Mouse (Mus musculus) intestine, postnatal 0 days (tissue): ENCODE data around the gene Olfr547. TPM values are rescaled to one million over a fixed set of nuclear protein-coding genes. Genes with fewer than 3 reads are reported as not detected.

Experiments
- ATAC-seq: fragments of 200-750 bp; cut with Nextera tagmentation; 2 replicates; pipeline ENCODE4 v1.8.0; 2017; ENCODE audit warnings: mild to moderate bottlenecking, moderate TSS enrichment, moderate library complexity
- H3K27ac ChIP-seq: fragments of 300-500 bp; sonication (generic); 2 replicates; pipeline ENCODE4 v1.5.1; 2014; ENCODE audit warnings: mild to moderate bottlenecking, low read depth, low read length, moderate library complexity
- H3K27me3 ChIP-seq: fragments of 300-500 bp; sonication (generic); replicated peaks from 2 replicates; pipeline ENCODE4 v1.6.1; 2014; ENCODE audit warnings: low read length, mixed read lengths; ENCODE audit not compliant: control insufficient read depth, insufficient read depth
- H3K36me3 ChIP-seq: fragments of 300-500 bp; sonication (generic); 2 replicates; pipeline ENCODE4 v1.6.1; 2014; ENCODE audit warnings: mild to moderate bottlenecking, moderate library complexity; ENCODE audit not compliant: control insufficient read depth, insufficient read depth
- H3K4me1 ChIP-seq: fragments of 300-500 bp; sonication (generic); replicated peaks from 2 replicates; pipeline ENCODE4 v1.6.1; 2014; ENCODE audit warnings: antibody characterized with exemption, low read length, mixed read lengths; ENCODE audit not compliant: control insufficient read depth, insufficient read depth
- H3K4me2 ChIP-seq: fragments of 300-500 bp; sonication (generic); replicated peaks from 2 replicates; pipeline ENCODE4 v1.6.1; 2014; ENCODE audit warnings: low read depth, mild to moderate bottlenecking, moderate library complexity
- H3K4me3 ChIP-seq: fragments of 300-500 bp; sonication (generic); 2 replicates; pipeline ENCODE4 v1.5.1; 2014; ENCODE audit warnings: low read depth, low read length
- H3K9ac ChIP-seq: fragments of 300-500 bp; sonication (generic); 2 replicates; pipeline ENCODE4 v1.6.1; 2014; ENCODE audit warnings: mild to moderate bottlenecking, low read depth, low read length
- H3K9me3 ChIP-seq: fragments of 300-500 bp; sonication (generic); 2 replicates; pipeline ENCODE4 v1.6.1; 2016; ENCODE audit warnings: mixed run types; ENCODE audit not compliant: control insufficient read depth
- CTCF ChIP-seq: sonication (generic); IDR thresholded peaks from 2 replicates; pipeline ENCODE4 v1.5.1; 2016; ENCODE audit warnings: low read depth, mild to moderate bottlenecking, control low read depth, antibody characterized with exemption, moderate library complexity
- WGBS: fragments of 180-500 bp; shearing (Covaris S2); extraction: QIAGEN DNeasy Blood & Tissue Kit; methylation state at CpG from one replicate; pipeline ENCODE4 v1.1.7; 2014; 5-methylcytosine and 5-hydroxymethylcytosine counted together
- polyA plus RNA-seq: library from polyadenylated mRNA; unstranded; fragments of >200 nt; fragmentation: Nextera tagmentation; extraction: Ambion mirVana; gene quantifications from 2 replicates; pipeline ENCODE4 v1.2.1, GENCODE M21; 2015

Olfr547 gene
- polyA plus RNA-seq, 1 experiment from 2014 or later = not detected

GRCm38 (mm10) chr7:102506848-102507247, 27.7 kb upstream of the Olfr547 start:
- no peaks in the 10 kb centered on the region for H3K4me1 ChIP-seq
- no peak overlapping the region for H3K4me2 ChIP-seq
- no peaks in the 10 kb centered on the region for H3K9me3 ChIP-seq
- no peak overlapping the region for H3K27ac ChIP-seq
- H3K36me3 ChIP-seq = no peaks in the 10 kb centered on the region
- peak; percentile 91 for TF ChIP-seq CTCF
- H3K9ac ChIP-seq = no peak overlapping the region
- H3K27me3 ChIP-seq = no peaks in the 10 kb centered on the region; the same call in 1 of the 2 replicates
- H3K4me3 ChIP-seq = no peak overlapping the region
- 46% methylated on average over 3 of the region's 3 CpGs for WGBS
- ATAC-seq = no peak

- ATAC-seq = no peak
- Histone ChIP-seq H3K4me3 (no peak overlapping the region), H3K36me3 (no peaks in the 10 kb centered on the region), H3K4me1 (no peaks in the 10 kb centered on the region), H3K9me3 (no peaks in the 10 kb centered on the region), H3K4me2 (no peak overlapping the region), H3K9ac (no peak overlapping the region), H3K27ac (no peak overlapping the region), H3K27me3 (no peaks in the 10 kb centered on the region; the same call in 1 of the 2 replicates)
- no peak for TF ChIP-seq CTCF
- WGBS = 86% methylated on average over 9 of the region's 9 CpGs
Measured at GRCm38 (mm10) chr7:102508066-102508465, 26.5 kb upstream of the Olfr547 start.

DNA sequence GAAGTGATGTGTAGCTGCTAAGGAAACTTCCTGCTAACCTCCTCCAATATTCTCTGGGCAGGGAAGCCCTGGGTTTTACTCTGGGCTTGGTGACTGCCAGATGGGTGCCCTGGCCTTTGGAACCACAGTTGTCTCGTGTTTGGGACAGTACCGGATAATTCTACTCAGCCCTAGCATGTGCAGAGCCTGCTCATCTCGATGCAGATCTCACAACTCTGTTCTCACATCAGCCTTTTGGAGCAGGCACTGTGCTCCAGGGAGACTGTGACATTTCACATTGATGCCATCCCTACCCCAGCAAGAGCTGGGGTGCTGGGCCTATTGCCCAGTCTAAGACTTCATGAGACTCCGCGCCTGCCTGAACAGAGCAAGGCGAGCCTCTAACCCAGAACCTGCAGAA, 25.9 kb upstream of the Olfr547 start:
- no peak for TF ChIP-seq CTCF
- H3K4me2 ChIP-seq = no peak overlapping the region
- H3K27ac ChIP-seq = no peak overlapping the region
- WGBS = 88% methylated on average over 6 of the region's 6 CpGs
- no peaks in the 10 kb centered on the region; the same call in 1 of the 2 replicates for H3K27me3 ChIP-seq
- H3K9ac ChIP-seq = no peak overlapping the region
- H3K36me3 ChIP-seq = no peaks in the 10 kb centered on the region
- no peaks in the 10 kb centered on the region for H3K4me1 ChIP-seq
- ATAC-seq = no peak
- H3K4me3 ChIP-seq = no peak overlapping the region
- H3K9me3 ChIP-seq = no peaks in the 10 kb centered on the region

DNA sequence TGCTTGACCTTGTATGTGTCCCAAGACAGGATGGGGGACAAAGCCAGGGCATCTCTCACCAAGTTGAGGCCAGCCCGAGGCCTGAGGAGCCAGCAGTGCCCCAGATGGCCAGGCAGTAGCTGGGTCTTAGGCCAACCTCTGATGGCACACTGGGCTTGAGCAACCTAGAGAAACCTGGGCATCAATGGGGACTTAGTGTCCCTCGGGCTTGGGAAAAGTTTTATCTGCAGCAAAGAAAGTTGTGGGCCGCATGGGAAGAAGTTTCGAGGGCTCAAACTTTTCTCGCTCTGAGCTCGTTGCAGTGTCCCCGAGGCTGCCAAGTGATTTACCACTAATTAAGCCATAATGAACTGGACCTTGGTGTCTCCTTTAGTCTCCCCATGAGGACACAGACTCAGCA, 24.8 kb upstream of the Olfr547 start:
- no peaks in the 10 kb centered on the region for H3K9me3 ChIP-seq
- no peak for TF ChIP-seq CTCF
- no peak overlapping the region for H3K27ac ChIP-seq
- no peak for ATAC-seq
- H3K4me2 ChIP-seq = no peak overlapping the region
- no peaks in the 10 kb centered on the region for H3K4me1 ChIP-seq
- H3K9ac ChIP-seq = no peak overlapping the region
- peaks cover 2% of the 10 kb centered on the region; the same call in 1 of the 2 replicates for H3K27me3 ChIP-seq
- H3K4me3 ChIP-seq = no peak overlapping the region
- WGBS = 81% methylated on average over 7 of the region's 7 CpGs
- no peaks in the 10 kb centered on the region for H3K36me3 ChIP-seq

DNA sequence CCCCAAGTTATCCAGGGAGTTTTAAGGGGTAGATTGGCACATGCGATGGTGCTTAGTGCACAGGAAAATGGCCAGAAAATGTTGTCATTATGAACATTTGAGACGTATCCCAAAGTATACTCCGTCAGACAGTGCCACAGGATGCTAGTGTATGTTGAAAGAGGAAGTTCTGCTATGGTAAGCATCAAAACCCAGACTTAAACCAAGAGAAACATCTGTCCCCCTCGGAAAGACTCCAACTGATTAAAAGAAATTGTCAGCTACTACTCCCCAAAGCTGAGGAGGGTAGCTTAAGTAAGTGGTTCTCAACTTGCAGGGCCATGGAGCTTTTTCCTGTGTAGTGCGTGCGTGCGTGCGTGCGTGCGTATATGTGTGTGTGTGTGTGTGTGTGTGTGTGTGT, 22.6 kb upstream of the Olfr547 start:
- ATAC-seq = no peak
- WGBS = 87% methylated on average over 10 of the region's 10 CpGs
- Histone ChIP-seq H3K9ac (no peak overlapping the region), H3K4me1 (no peaks in the 10 kb centered on the region), H3K9me3 (no peaks in the 10 kb centered on the region), H3K4me2 (no peak overlapping the region), H3K27me3 (peaks cover 2% of the 10 kb centered on the region; the same call in 1 of the 2 replicates), H3K36me3 (no peaks in the 10 kb centered on the region), H3K27ac (no peak overlapping the region), H3K4me3 (no peak overlapping the region)
- no peak for TF ChIP-seq CTCF

DNA sequence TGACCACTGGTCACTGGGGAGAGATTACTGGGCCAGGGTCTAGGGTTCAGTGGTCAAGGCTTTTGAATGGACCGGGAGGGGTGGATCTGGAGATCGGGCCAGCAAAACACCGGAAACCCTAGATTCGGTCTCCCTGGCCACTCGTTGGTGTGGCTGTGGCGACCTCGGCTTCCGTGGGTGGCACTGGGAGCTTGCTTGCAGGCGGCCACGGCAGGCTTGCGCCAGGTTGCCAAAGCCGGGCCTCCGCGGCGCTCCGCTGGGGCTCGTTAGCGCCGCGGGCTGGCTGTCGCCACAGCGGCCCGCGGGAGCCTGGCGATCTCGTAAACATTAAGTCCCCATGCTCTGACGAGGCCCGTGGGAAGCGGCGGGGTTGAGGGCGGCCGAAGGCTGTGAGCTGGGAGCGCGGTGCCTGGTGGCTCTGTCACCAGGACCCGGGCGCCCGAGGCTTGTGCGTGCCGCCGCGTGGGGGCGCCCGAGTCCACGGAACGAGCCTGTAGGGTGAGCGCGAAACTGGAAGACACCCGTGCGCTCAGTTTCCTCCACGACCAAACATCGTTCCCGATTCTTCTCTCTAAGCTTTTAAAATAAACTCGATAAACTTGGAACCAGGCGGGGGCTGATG, 21.6 kb upstream of the Olfr547 start:
- ATAC-seq = peak; percentile 86
- Histone ChIP-seq H3K9ac (peak overlapping the region; percentile 50), H3K27me3 (peaks cover 2% of the 10 kb centered on the region; the same call in 1 of the 2 replicates), H3K4me3 (peak overlapping the region; percentile 43), H3K4me1 (no peaks in the 10 kb centered on the region), H3K9me3 (no peaks in the 10 kb centered on the region), H3K36me3 (no peaks in the 10 kb centered on the region), H3K4me2 (peak overlapping the region; percentile 80), H3K27ac (no peak overlapping the region)
- peak; percentile 90 for TF ChIP-seq CTCF
- WGBS = under 1% methylated on average over 54 of the region's 54 CpGs
